Mouse (Mus musculus): ENCODE results near the gene Cabp4. TPM values are rescaled to one million over a fixed set of nuclear protein-coding genes. Genes with fewer than 3 reads are reported as not detected.

The Cabp4 gene
- polyA plus RNA-seq, 1 experiment = 2.2 TPM

DNA sequence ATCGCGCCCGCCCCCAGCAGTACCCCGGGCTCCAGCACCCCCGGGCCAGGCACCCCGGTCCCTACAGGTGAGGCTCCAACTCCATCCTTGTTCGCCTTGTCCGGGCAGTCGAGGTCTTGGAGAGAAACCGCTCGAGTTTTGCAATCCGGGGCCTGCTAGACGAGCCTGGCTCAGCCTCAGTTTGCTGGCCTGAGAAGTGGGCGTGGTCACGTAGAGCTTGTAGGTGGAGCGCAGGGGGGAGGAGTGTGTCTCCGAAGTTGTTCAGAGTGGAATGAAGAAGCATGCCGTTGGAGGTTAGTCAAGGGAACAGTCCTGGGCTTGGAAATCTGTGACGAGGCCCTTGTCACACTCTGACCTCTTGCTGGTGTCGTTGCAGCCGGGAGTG, 46.4 kb downstream of the Cabp4 start:
- peak; percentile 71 to 76 for DNase-seq (ENCODE audit: low read depth in 1 of 2, low spot score in 2 of 2)

GRCm38 (mm10) chr19:4096642-4097440, 47.0 kb downstream of the Cabp4 start, which contains the start of gene Cdk2ap2:
Cdk2ap2 (plus strand) TSS chr19:4097182.
- Histone ChIP-seq H3K36me3 (ENCODE audit: control insufficient read depth, insufficient read depth, low read length) (no peaks in the 10 kb centered on the region; the same call in 1 of the 2 replicates), H3K27ac (ENCODE audit: insufficient read depth, low read length) (peak within 1 kb of the TSS; percentile 94), H3K4me3 (ENCODE audit: extremely low read depth, insufficient read depth, insufficient read length) (peak within 1 kb of the TSS; percentile 75), H3K4me1 (ENCODE audit: control insufficient read depth, insufficient read depth, insufficient read length) (peaks cover 25% of the 10 kb centered on the region), H3K27me3 (ENCODE audit: control insufficient read depth, insufficient read depth, low read length) (no peaks in the 10 kb centered on the region)
- TF ChIP-seq CTCF (IDR thresholded peaks at IDR 0.05; ENCODE audit: extremely low read depth, insufficient read depth, insufficient read length, insufficient replicate concordance) = no peak
- peak; percentile 73 for TF ChIP-seq POLR2A (IDR thresholded peaks at IDR 0.05; ENCODE audit: low read depth, low read length)
- WGBS = under 1% methylated on average over 65 of the region's 65 CpGs
- DNase-seq (ENCODE audit: low read depth in 1 of 2, low spot score in 2 of 2) = peak; percentile 96 to 100

More for the DNA sequence above, 46.4 kb downstream of the Cabp4 start:
- 3% methylated on average over 21 of the region's 21 CpGs for WGBS
- Histone ChIP-seq H3K4me3 (ENCODE audit: extremely low read depth, insufficient read depth, insufficient read length) (peak overlapping the region; percentile 68), H3K4me1 (ENCODE audit: control insufficient read depth, insufficient read depth, insufficient read length) (peaks cover 25% of the 10 kb centered on the region), H3K27ac (ENCODE audit: insufficient read depth, low read length) (peak overlapping the region; percentile 67), H3K27me3 (ENCODE audit: control insufficient read depth, insufficient read depth, low read length) (no peaks in the 10 kb centered on the region), H3K36me3 (ENCODE audit: control insufficient read depth, insufficient read depth, low read length) (no peaks in the 10 kb centered on the region; the same call in 1 of the 2 replicates)
- TF ChIP-seq CTCF (IDR thresholded peaks at IDR 0.05; ENCODE audit: extremely low read depth, insufficient read depth, insufficient read length, insufficient replicate concordance) = no peak
- TF ChIP-seq POLR2A (IDR thresholded peaks at IDR 0.05; ENCODE audit: low read depth, low read length) = no peak

GRCm38 (mm10) chr19:4095802-4096201, 48.0 kb downstream of the Cabp4 start:
- DNase-seq (ENCODE audit: low read depth in 1 of 2, low spot score in 2 of 2) = no peak
- Histone ChIP-seq H3K4me3 (ENCODE audit: extremely low read depth, insufficient read depth, insufficient read length) (no peak overlapping the region), H3K4me1 (ENCODE audit: control insufficient read depth, insufficient read depth, insufficient read length) (peaks cover 17% of the 10 kb centered on the region), H3K27me3 (ENCODE audit: control insufficient read depth, insufficient read depth, low read length) (no peaks in the 10 kb centered on the region), H3K36me3 (ENCODE audit: control insufficient read depth, insufficient read depth, low read length) (no peaks in the 10 kb centered on the region; the same call in 1 of the 2 replicates), H3K27ac (ENCODE audit: insufficient read depth, low read length) (no peak overlapping the region)
- whole genome bisulfite sequencing = 76% methylated on average over 3 of the region's 3 CpGs
- no peak for TF ChIP-seq CTCF (IDR thresholded peaks at IDR 0.05; ENCODE audit: extremely low read depth, insufficient read depth, insufficient read length, insufficient replicate concordance)

GRCm38 (mm10) chr19:4094774-4095303, 49.0 kb downstream of the Cabp4 start:
- TF ChIP-seq POLR2A (IDR thresholded peaks at IDR 0.05; ENCODE audit: low read depth, low read length) = no peak
- TF ChIP-seq CTCF (IDR thresholded peaks at IDR 0.05; ENCODE audit: extremely low read depth, insufficient read depth, insufficient read length, insufficient replicate concordance) = no peak
- WGBS = 88% methylated on average over 5 of the region's 5 CpGs
- no peak for DNase-seq (ENCODE audit: low read depth in 1 of 2, low spot score in 2 of 2)
- Histone ChIP-seq H3K4me3 (ENCODE audit: extremely low read depth, insufficient read depth, insufficient read length) (no peak overlapping the region), H3K27me3 (ENCODE audit: control insufficient read depth, insufficient read depth, low read length) (no peaks in the 10 kb centered on the region), H3K4me1 (ENCODE audit: control insufficient read depth, insufficient read depth, insufficient read length) (peaks cover 15% of the 10 kb centered on the region; the same call in 1 of the 2 replicates), H3K27ac (ENCODE audit: insufficient read depth, low read length) (no peak overlapping the region), H3K36me3 (ENCODE audit: control insufficient read depth, insufficient read depth, low read length) (no peaks in the 10 kb centered on the region; the same call in 1 of the 2 replicates)

DNA sequence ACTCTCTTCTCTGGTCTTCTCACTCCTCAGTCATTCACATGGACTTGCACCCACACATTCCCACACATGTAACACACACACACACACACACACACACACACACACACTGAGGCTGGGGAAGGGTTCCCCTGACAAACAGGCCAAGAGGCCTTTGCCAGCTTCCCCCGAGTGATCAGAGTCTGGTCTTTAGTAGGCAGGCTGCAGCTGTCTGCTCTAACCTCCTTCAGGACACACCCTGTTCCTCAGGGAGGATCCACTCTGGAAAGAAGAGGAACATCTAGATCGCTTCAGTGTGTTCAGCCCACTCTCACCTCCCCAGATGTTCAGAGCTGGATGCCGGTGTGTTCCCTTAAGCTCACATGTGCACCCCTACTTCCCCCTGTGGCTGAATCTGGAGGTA, 49.5 kb downstream of the Cabp4 start:
- no peaks in the 10 kb centered on the region for H3K27me3 ChIP-seq (ENCODE audit: control insufficient read depth, insufficient read depth, low read length)
- H3K4me1 ChIP-seq (ENCODE audit: control insufficient read depth, insufficient read depth, insufficient read length) = peaks cover 15% of the 10 kb centered on the region; the same call in 1 of the 2 replicates
- no peak overlapping the region for H3K4me3 ChIP-seq (ENCODE audit: extremely low read depth, insufficient read depth, insufficient read length)
- no peak for DNase-seq (ENCODE audit: low read depth in 1 of 2, low spot score in 2 of 2)
- WGBS = 86% methylated on average over 3 of the region's 3 CpGs
- no peak for TF ChIP-seq POLR2A (IDR thresholded peaks at IDR 0.05; ENCODE audit: low read depth, low read length)
- TF ChIP-seq CTCF (IDR thresholded peaks at IDR 0.05; ENCODE audit: extremely low read depth, insufficient read depth, insufficient read length, insufficient replicate concordance) = no peak
- no peak overlapping the region for H3K27ac ChIP-seq (ENCODE audit: insufficient read depth, low read length)
- H3K36me3 ChIP-seq (ENCODE audit: control insufficient read depth, insufficient read depth, low read length) = no peaks in the 10 kb centered on the region; the same call in 1 of the 2 replicates

DNA sequence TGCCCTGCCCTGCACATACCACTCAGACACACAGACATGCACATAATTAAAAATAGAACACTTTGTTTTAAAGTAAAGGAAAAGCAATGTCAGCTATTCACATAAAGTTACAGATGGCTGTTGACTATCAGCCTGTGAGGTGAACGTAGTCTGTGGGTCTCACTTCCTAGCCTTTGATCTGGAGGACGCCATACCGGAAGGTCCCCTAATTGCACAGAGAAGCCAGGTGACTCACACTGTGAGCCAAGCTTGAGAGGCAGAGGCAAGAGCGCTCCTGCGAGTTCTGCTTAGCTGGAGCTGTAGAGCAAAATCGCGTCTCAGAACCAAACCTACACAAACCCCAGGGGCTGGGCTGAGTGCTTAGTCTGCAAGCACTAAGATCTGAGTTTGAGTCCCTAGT, 50.1 kb downstream of the Cabp4 start:
- no peaks in the 10 kb centered on the region; the same call in 1 of the 2 replicates for H3K36me3 ChIP-seq (ENCODE audit: control insufficient read depth, insufficient read depth, low read length)
- no peak overlapping the region for H3K27ac ChIP-seq (ENCODE audit: insufficient read depth, low read length)
- no peaks in the 10 kb centered on the region for H3K27me3 ChIP-seq (ENCODE audit: control insufficient read depth, insufficient read depth, low read length)
- no peak for DNase-seq (ENCODE audit: low read depth in 1 of 2, low spot score in 2 of 2)
- 66% methylated on average over 7 of the region's 7 CpGs for WGBS
- H3K4me3 ChIP-seq (ENCODE audit: extremely low read depth, insufficient read depth, insufficient read length) = no peak overlapping the region
- TF ChIP-seq POLR2A (IDR thresholded peaks at IDR 0.05; ENCODE audit: low read depth, low read length) = no peak
- H3K4me1 ChIP-seq (ENCODE audit: control insufficient read depth, insufficient read depth, insufficient read length) = peaks cover 15% of the 10 kb centered on the region; the same call in 1 of the 2 replicates

DNA sequence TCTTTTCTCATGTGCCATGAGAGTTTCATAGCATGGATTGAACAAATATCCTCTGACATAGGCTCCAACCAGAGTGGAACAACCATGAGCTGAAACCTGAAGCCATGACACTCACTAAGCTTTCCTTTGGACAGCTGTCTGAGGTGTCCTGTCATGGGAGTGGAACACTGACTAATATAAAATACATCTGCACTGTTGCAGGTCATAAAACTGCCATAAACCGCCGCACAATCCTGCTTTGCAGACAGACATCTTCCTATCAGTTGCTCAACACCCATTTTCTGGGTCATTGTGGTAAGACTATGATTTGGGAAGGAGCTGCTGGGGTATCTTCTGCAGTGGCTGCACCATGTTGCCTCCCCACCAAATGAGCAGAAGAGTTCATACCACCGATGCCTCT, 51.1 kb downstream of the Cabp4 start:
- no peak for DNase-seq (ENCODE audit: low read depth in 1 of 2, low spot score in 2 of 2)
- WGBS = 81% methylated on average over 3 of the region's 3 CpGs

More for the DNA sequence above, 51.1 kb downstream of the Cabp4 start:
- Histone ChIP-seq H3K27ac (ENCODE audit: insufficient read depth, low read length) (no peak overlapping the region), H3K36me3 (ENCODE audit: control insufficient read depth, insufficient read depth, low read length) (no peaks in the 10 kb centered on the region), H3K4me1 (ENCODE audit: control insufficient read depth, insufficient read depth, insufficient read length) (peaks cover 5% of the 10 kb centered on the region; the same call in 1 of the 2 replicates), H3K4me3 (ENCODE audit: extremely low read depth, insufficient read depth, insufficient read length) (no peak overlapping the region), H3K27me3 (ENCODE audit: control insufficient read depth, insufficient read depth, low read length) (no peaks in the 10 kb centered on the region)
- TF ChIP-seq CTCF (IDR thresholded peaks at IDR 0.05; ENCODE audit: extremely low read depth, insufficient read depth, insufficient read length, insufficient replicate concordance) (no peak), POLR2A (IDR thresholded peaks at IDR 0.05; ENCODE audit: low read depth, low read length) (no peak)
